Mouse (Mus musculus) G1E (cell line): ENCODE measurements around the gene Gab2.

Source experiments
- CTCF ChIP-seq: IDR thresholded peaks from 2 replicates; pipeline ENCODE4 v1.5.1; 2012; ENCODE audit warnings: low read depth, low read length, inconsistent platforms, mixed read lengths
- GATA1 ChIP-seq: IDR thresholded peaks from 2 replicates; pipeline ENCODE4 v1.6.1; 2012; ENCODE audit warnings: borderline replicate concordance, low read length, inconsistent platforms, mixed read lengths
- GATA2 ChIP-seq: IDR thresholded peaks from 2 replicates; pipeline ENCODE4 v1.6.1; 2012; ENCODE audit warnings: low read depth, low read length, inconsistent platforms, borderline replicate concordance
- POLR2AphosphoS5 ChIP-seq: IDR thresholded peaks from 2 replicates; pipeline ENCODE4 v1.6.1; 2012; ENCODE audit warnings: low read depth, low read length, inconsistent platforms; ENCODE audit not compliant: insufficient replicate concordance
- TAL1 ChIP-seq: conservative IDR thresholded peaks from 2 replicates; pipeline ENCODE4 v1.6.1; 2012; ENCODE audit warnings: low read depth, low read length, inconsistent platforms, mixed read lengths

GRCm38 (mm10) chr7:97164261-97164660, 82.9 kb downstream of the Gab2 start:
- TF ChIP-seq CTCF (no peak), GATA1 (no peak), TAL1 (no peak), POLR2AphosphoS5 (no peak), GATA2 (no peak)
